Mouse (Mus musculus): ENCODE data around the gene Tst. TPM values are rescaled to one million over a fixed set of nuclear protein-coding genes. Genes with fewer than 3 reads are reported as not detected.

The Tst gene
- polyA plus RNA-seq, 1 experiment from 2014 or later = 6.3 TPM

- no peak for ATAC-seq (ENCODE audit: insufficient number of reproducible peaks, insufficient read depth, low FRiP score, low TSS enrichment, low read depth)
- 30% methylated on average over 2 of the region's 2 CpGs for WGBS
- peaks cover 24% of the 10 kb centered on the region for H3K27me3 ChIP-seq
These were observed 39.8 kb downstream of the Tst start for GRCm38 (mm10) chr15:78365916-78366315.

GRCm38 (mm10) chr15:78355548-78355947, 50.2 kb downstream of the Tst start:
- H3K4me3 ChIP-seq (replicated peaks) = no peak overlapping the region
- H3K4me1 ChIP-seq (replicated peaks) = no peaks in the 10 kb centered on the region
- H3K9me3 ChIP-seq = no peaks in the 10 kb centered on the region; the same call in 1 of the 2 replicates
- H3K4me2 ChIP-seq = no peak overlapping the region
- no peaks in the 10 kb centered on the region for H3K27me3 ChIP-seq
- H3K9ac ChIP-seq (replicated peaks) = no peak overlapping the region
- WGBS = 90% methylated on average over 5 of the region's 5 CpGs
- ATAC-seq (ENCODE audit: insufficient number of reproducible peaks, insufficient read depth, low FRiP score, low TSS enrichment, low read depth) = no peak
- H3K36me3 ChIP-seq = no peaks in the 10 kb centered on the region
- no peak overlapping the region for H3K27ac ChIP-seq

More at GRCm38 (mm10) chr15:78365916-78366315, 39.8 kb downstream of the Tst start:
- Histone ChIP-seq H3K4me1 (replicated peaks) (no peaks in the 10 kb centered on the region), H3K4me2 (no peak overlapping the region), H3K9ac (replicated peaks) (no peak overlapping the region), H3K27ac (no peak overlapping the region), H3K4me3 (replicated peaks) (no peak overlapping the region), H3K36me3 (no peaks in the 10 kb centered on the region), H3K9me3 (0 out of 2 replicates have a peak, but pooled peaks cover 3% of the 10 kb centered on the region)

- 0% methylated on average over 1 of the region's 1 CpGs for WGBS
- Histone ChIP-seq H3K36me3 (no peaks in the 10 kb centered on the region), H3K27ac (no peak overlapping the region), H3K9ac (replicated peaks) (no peak overlapping the region), H3K4me3 (replicated peaks) (no peak overlapping the region), H3K27me3 (no peaks in the 10 kb centered on the region), H3K4me2 (no peak overlapping the region), H3K9me3 (no peaks in the 10 kb centered on the region; the same call in 1 of the 2 replicates), H3K4me1 (replicated peaks) (no peaks in the 10 kb centered on the region)
- no peak for ATAC-seq (ENCODE audit: insufficient number of reproducible peaks, insufficient read depth, low FRiP score, low TSS enrichment, low read depth)
These were observed 50.7 kb downstream of the Tst start for GRCm38 (mm10) chr15:78354958-78355357.

- Histone ChIP-seq H3K4me3 (replicated peaks) (no peak overlapping the region), H3K4me1 (replicated peaks) (no peaks in the 10 kb centered on the region), H3K9me3 (no peaks in the 10 kb centered on the region), H3K4me2 (no peak overlapping the region), H3K27me3 (no peaks in the 10 kb centered on the region), H3K9ac (replicated peaks) (no peak overlapping the region), H3K36me3 (no peaks in the 10 kb centered on the region), H3K27ac (no peak overlapping the region)
- no peak for ATAC-seq (ENCODE audit: insufficient number of reproducible peaks, insufficient read depth, low FRiP score, low TSS enrichment, low read depth)
- WGBS = 69% methylated on average over 3 of the region's 3 CpGs
These were observed 54.0 kb downstream of the Tst start for GRCm38 (mm10) chr15:78351586-78352165.

Other genes with a start within 250 kb of the Tst start
- 93.9 and 98.1 TPM in 2 replicates for gene Ift27, start 231.8 kb downstream of the Tst start, polyA plus RNA-seq (2016; fragmentation: Nextera tagmentation; extraction: Ambion mirVana)
- not detected in 2 replicates for gene Pvalb, start 199.5 kb downstream of the Tst start, polyA plus RNA-seq (2016; fragmentation: Nextera tagmentation; extraction: Ambion mirVana)
- gene Ncf4, start 161.1 kb downstream of the Tst start, polyA plus RNA-seq (2016; fragmentation: Nextera tagmentation; extraction: Ambion mirVana) = 3.8 and 5.0 TPM in 2 replicates
- 0.10 and 0.31 TPM in 2 replicates for gene Csf2rb2, start 100.2 kb downstream of the Tst start, polyA plus RNA-seq (2016; fragmentation: Nextera tagmentation; extraction: Ambion mirVana)
- gene Csf2rb, start 80.2 kb downstream of the Tst start, polyA plus RNA-seq (2016; fragmentation: Nextera tagmentation; extraction: Ambion mirVana) = 0.64 and 1.2 TPM in 2 replicates
- not detected in 2 replicates for gene Tex33, start 10.0 kb downstream of the Tst start, polyA plus RNA-seq (2016; fragmentation: Nextera tagmentation; extraction: Ambion mirVana)
- 2.1 and 3.0 TPM in 2 replicates for gene Mpst, start 509 bp upstream of the Tst start, polyA plus RNA-seq (2016; fragmentation: Nextera tagmentation; extraction: Ambion mirVana)
- 40.3 and 49.8 TPM in 2 replicates for gene Kctd17, start 22.7 kb upstream of the Tst start, polyA plus RNA-seq (2016; fragmentation: Nextera tagmentation; extraction: Ambion mirVana)
- gene Tmprss6, start 62.7 kb upstream of the Tst start, polyA plus RNA-seq (2016; fragmentation: Nextera tagmentation; extraction: Ambion mirVana) = 0.10 TPM in 1 of 2 replicates, not detected in the other
- gene Il2rb, start 89.4 kb upstream of the Tst start, polyA plus RNA-seq (2016; fragmentation: Nextera tagmentation; extraction: Ambion mirVana) = 0.05 and 0.08 TPM in 2 replicates
- gene C1qtnf6, start 125.5 kb upstream of the Tst start, polyA plus RNA-seq (2016; fragmentation: Nextera tagmentation; extraction: Ambion mirVana) = 14.8 and 20.0 TPM in 2 replicates
- 0.05 TPM in 1 of 2 replicates, not detected in the other for gene Sstr3, start 138.8 kb upstream of the Tst start, polyA plus RNA-seq (2016; fragmentation: Nextera tagmentation; extraction: Ambion mirVana)
- gene Rac2, start 166.9 kb upstream of the Tst start, polyA plus RNA-seq (2016; fragmentation: Nextera tagmentation; extraction: Ambion mirVana) = 5.1 and 6.0 TPM in 2 replicates
- 5.1 TPM in 2 replicates for gene Cyth4, start 191.1 kb upstream of the Tst start, polyA plus RNA-seq (2016; fragmentation: Nextera tagmentation; extraction: Ambion mirVana)